Mouse (Mus musculus): Measurements from ENCODE around the gene Slc1a1. TPM values are rescaled to one million over a fixed set of nuclear protein-coding genes. Genes with fewer than 3 reads are reported as not detected.

Slc1a1 gene
- polyA plus RNA-seq, 2 experiments, result 0.81 to 1.1 TPM

DNA sequence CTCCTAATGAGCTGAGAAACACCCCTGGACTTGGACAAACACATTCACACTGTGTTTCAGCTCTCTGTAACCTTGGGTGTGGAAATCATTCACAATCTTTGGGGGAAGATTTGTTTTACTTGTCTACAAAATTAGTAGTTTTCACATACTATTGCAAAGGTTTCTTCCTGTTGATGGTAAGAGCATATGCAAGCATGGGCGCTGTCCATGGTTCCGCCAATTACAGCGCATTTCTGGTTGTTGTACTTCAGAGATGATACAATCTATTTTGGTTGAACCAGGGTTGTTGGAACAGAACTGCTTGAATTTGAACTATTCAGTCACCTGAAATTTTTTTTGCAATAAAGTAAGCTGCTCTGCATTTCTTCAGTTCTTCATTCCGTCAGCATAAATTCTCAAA lies 16.6 kb upstream of the Slc1a1 start:
- no peaks in the 10 kb centered on the region for H3K4me1 ChIP-seq (ENCODE audit: control insufficient read depth, insufficient read depth, low read length)
- H3K9ac ChIP-seq (ENCODE audit: low read depth, low read length, severe bottlenecking), result no peak overlapping the region
- DNase-seq (ENCODE audit: low spot score) (peak; percentile 66), ATAC-seq (ENCODE audit: low FRiP score, low read depth) (no peak)
- no peak overlapping the region for H3K4me2 ChIP-seq (replicated peaks; ENCODE audit: low read depth, low read length, severe bottlenecking)
- 67% methylated on average over 4 of the region's 4 CpGs for WGBS
- no peak overlapping the region for H3K27ac ChIP-seq (replicated peaks; ENCODE audit: low read depth, low read length)
- H3K27me3 ChIP-seq (ENCODE audit: control insufficient read depth, insufficient read depth, low read length), result no peaks in the 10 kb centered on the region
- no peaks in the 10 kb centered on the region; the same call in 1 of the 2 replicates for H3K9me3 ChIP-seq (ENCODE audit: control insufficient read depth, low read length)
- no peak overlapping the region for H3K4me3 ChIP-seq (replicated peaks; ENCODE audit: low read length)
- H3K36me3 ChIP-seq (ENCODE audit: control insufficient read depth, insufficient read depth, low read length), result no peaks in the 10 kb centered on the region
- no peak for TF ChIP-seq POLR2A (IDR thresholded peaks at IDR 0.05; ENCODE audit: borderline replicate concordance, extremely low read depth, insufficient read depth, insufficient read length)

DNA sequence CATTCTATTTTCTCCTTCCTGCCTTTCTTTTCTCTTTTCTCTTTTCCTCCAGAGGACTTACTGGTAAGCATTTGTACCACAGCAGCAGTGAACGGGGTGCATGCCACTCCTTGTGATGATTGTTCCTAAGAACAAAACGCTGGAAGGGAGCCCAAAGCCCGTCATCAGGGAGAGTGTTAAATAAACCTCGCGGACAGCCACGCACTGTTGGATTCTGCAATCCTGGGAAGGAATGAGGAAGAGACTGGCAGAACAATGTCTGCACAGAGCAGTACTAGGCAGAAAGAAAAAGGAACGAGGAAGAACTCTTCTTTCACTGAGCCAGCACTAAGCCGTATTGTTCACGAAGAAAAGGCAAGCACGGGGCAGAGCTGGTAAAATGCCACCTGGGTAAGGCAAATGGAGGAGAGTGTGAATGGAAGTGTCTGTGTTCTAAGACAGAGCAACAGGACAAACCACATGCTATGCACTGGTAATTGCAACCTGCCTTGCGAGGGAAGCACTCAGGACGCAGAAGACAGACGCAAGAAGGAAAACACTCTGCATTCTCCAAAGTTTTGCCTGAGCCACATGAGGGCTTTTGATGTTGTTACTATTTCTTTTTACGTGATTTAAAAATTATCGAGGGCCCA lies 7.0 kb upstream of the Slc1a1 start:
- WGBS, result 52% methylated on average over 15 of the region's 15 CpGs
- no peak overlapping the region for H3K4me2 ChIP-seq (replicated peaks; ENCODE audit: low read depth, low read length, severe bottlenecking)
- H3K4me1 ChIP-seq (ENCODE audit: control insufficient read depth, insufficient read depth, low read length), result no peaks in the 10 kb centered on the region
- no peak overlapping the region for H3K27ac ChIP-seq (replicated peaks; ENCODE audit: low read depth, low read length)
- no peaks in the 10 kb centered on the region for H3K27me3 ChIP-seq (ENCODE audit: control insufficient read depth, insufficient read depth, low read length)
- no peaks in the 10 kb centered on the region for H3K36me3 ChIP-seq (ENCODE audit: control insufficient read depth, insufficient read depth, low read length)
- H3K4me3 ChIP-seq (replicated peaks; ENCODE audit: low read length), result no peak overlapping the region
- DNase-seq (ENCODE audit: low spot score) (peak; percentile 9), ATAC-seq (ENCODE audit: low FRiP score, low read depth) (no peak)
- no peak overlapping the region for H3K9ac ChIP-seq (ENCODE audit: low read depth, low read length, severe bottlenecking)
- TF ChIP-seq POLR2A (IDR thresholded peaks at IDR 0.05; ENCODE audit: borderline replicate concordance, extremely low read depth, insufficient read depth, insufficient read length), result no peak
- H3K9me3 ChIP-seq (ENCODE audit: control insufficient read depth, low read length), result no peaks in the 10 kb centered on the region

DNA sequence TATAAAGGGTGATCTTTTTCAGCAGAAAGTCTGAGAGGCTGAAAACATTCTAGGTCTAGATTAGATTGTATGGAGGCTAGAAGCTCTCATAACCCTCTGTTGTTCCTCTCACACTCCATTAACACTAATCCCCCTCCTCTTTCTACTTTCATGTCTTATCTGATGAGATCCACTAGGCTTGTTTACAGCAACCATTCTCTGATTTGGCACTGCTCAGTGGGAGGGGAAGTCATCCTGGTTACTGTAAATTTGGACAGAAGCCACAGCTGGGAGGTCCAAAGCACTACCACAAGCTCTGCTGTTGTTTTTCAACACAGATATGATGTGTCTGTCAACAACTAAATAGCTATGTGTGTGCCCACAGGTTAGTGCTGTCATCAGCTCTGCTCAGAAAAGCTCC lies 3.5 kb upstream of the Slc1a1 start:
- DNase-seq (ENCODE audit: low spot score), result no peak
- peaks cover 19% of the 10 kb centered on the region for H3K27me3 ChIP-seq (ENCODE audit: control insufficient read depth, insufficient read depth, low read length)
- H3K9ac ChIP-seq (ENCODE audit: low read depth, low read length, severe bottlenecking), result no peak overlapping the region
- H3K36me3 ChIP-seq (ENCODE audit: control insufficient read depth, insufficient read depth, low read length), result no peaks in the 10 kb centered on the region
- no peaks in the 10 kb centered on the region for H3K9me3 ChIP-seq (ENCODE audit: control insufficient read depth, low read length)
- ATAC-seq (ENCODE audit: low FRiP score, low read depth), result no peak
- H3K4me3 ChIP-seq (replicated peaks; ENCODE audit: low read length), result no peak overlapping the region
- no peak overlapping the region for H3K4me2 ChIP-seq (replicated peaks; ENCODE audit: low read depth, low read length, severe bottlenecking)
- H3K27ac ChIP-seq (replicated peaks; ENCODE audit: low read depth, low read length), result no peak overlapping the region
- TF ChIP-seq POLR2A (IDR thresholded peaks at IDR 0.05; ENCODE audit: borderline replicate concordance, extremely low read depth, insufficient read depth, insufficient read length), result no peak
- peaks cover 5% of the 10 kb centered on the region; the same call in 1 of the 2 replicates for H3K4me1 ChIP-seq (ENCODE audit: control insufficient read depth, insufficient read depth, low read length)

DNA sequence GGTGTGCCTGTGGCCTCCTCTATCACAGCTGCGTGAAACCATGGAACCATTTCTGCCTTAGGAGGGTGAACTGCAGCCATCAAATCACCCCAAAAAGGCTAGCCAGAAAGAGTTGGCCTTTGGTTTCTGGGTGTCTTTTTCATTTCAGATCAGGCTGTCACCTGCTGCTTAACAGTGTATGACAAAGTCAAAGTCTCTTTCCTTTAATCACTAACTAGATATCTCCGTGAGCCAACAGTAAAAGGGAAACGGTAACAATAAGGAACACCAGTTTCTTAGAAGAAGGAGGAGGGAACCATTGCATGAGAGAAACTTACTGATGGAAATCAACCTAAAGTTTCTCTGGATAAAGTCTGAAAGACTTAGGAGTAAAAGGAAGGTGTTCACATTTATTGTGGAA lies 2.2 kb upstream of the Slc1a1 start:
- H3K36me3 ChIP-seq (ENCODE audit: control insufficient read depth, insufficient read depth, low read length), result no peaks in the 10 kb centered on the region
- H3K27me3 ChIP-seq (ENCODE audit: control insufficient read depth, insufficient read depth, low read length), result peaks cover 19% of the 10 kb centered on the region
- H3K4me3 ChIP-seq (replicated peaks; ENCODE audit: low read length), result no peak overlapping the region
- no peak overlapping the region for H3K27ac ChIP-seq (replicated peaks; ENCODE audit: low read depth, low read length)
- H3K4me2 ChIP-seq (replicated peaks; ENCODE audit: low read depth, low read length, severe bottlenecking), result no peak overlapping the region
- no peaks in the 10 kb centered on the region for H3K9me3 ChIP-seq (ENCODE audit: control insufficient read depth, low read length)
- DNase-seq (ENCODE audit: low spot score) (no peak), ATAC-seq (ENCODE audit: low FRiP score, low read depth) (no peak)
- 91% methylated on average over 3 of the region's 3 CpGs for WGBS
- H3K9ac ChIP-seq (ENCODE audit: low read depth, low read length, severe bottlenecking), result no peak overlapping the region
- peaks cover 5% of the 10 kb centered on the region; the same call in 1 of the 2 replicates for H3K4me1 ChIP-seq (ENCODE audit: control insufficient read depth, insufficient read depth, low read length)
- TF ChIP-seq POLR2A (IDR thresholded peaks at IDR 0.05; ENCODE audit: borderline replicate concordance, extremely low read depth, insufficient read depth, insufficient read length), result no peak

DNA sequence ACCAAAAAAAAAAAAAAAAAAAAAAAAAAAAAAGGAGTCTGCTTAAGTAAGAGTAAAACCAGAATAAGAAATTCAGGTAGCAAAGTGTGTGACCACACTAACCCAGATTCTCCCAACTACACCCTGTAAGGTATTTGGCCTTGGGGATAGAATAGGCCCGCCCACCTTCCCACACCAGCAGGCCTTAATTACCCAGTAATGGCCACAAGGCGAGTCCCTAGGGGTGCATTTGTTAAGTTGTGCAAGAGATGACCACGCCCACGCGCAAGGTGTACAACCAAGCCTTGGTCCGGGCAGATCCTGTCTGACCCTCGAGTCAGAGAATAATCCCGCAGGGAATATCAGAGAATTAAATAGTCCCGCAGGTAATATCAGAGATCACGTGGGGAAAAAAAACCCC lies 461 bp upstream of the Slc1a1 start:
- peak; percentile 11 for DNase-seq (ENCODE audit: low spot score)
- no peak for TF ChIP-seq POLR2A (IDR thresholded peaks at IDR 0.05; ENCODE audit: borderline replicate concordance, extremely low read depth, insufficient read depth, insufficient read length)
- WGBS, result 8% methylated on average over 10 of the region's 10 CpGs

More for the DNA sequence above, 461 bp upstream of the Slc1a1 start:
- no peak for ATAC-seq (ENCODE audit: low FRiP score, low read depth)
- Histone ChIP-seq H3K27me3 (ENCODE audit: control insufficient read depth, insufficient read depth, low read length) (peaks cover 19% of the 10 kb centered on the region), H3K27ac (replicated peaks; ENCODE audit: low read depth, low read length) (no peak overlapping the region), H3K36me3 (ENCODE audit: control insufficient read depth, insufficient read depth, low read length) (no peaks in the 10 kb centered on the region), H3K9me3 (ENCODE audit: control insufficient read depth, low read length) (no peaks in the 10 kb centered on the region), H3K4me3 (replicated peaks; ENCODE audit: low read length) (peak overlapping the region; percentile 58), H3K4me2 (replicated peaks; ENCODE audit: low read depth, low read length, severe bottlenecking) (peak overlapping the region; percentile 94), H3K9ac (ENCODE audit: low read depth, low read length, severe bottlenecking) (no peak overlapping the region), H3K4me1 (ENCODE audit: control insufficient read depth, insufficient read depth, low read length) (peaks cover 5% of the 10 kb centered on the region; the same call in 1 of the 2 replicates)

All from limb, embryonic 14.5 days (tissue).